Mouse (Mus musculus) gastrocnemius, postnatal 4 days (tissue): Measurements from ENCODE around the gene Cux1. TPM values are rescaled to one million over a fixed set of nuclear protein-coding genes. Genes with fewer than 3 reads are reported as not detected.
A peak's percentile ranks its signal among the peaks of the same experiment; 100 is the strongest.

Experiments
- DNase-seq, 2 experiments: peaks; one replicate each; pipeline ENCODE4 v3.0.0; 2021 to 2022; ENCODE audit warnings: low spot score in 2 of 2, mixed read lengths in 2 of 2
- total RNA-seq, 2 experiments: library from RNA; stranded (reverse); gene quantifications; 2 replicates each; pipeline ENCODE4 v1.2.3; 2021

Gene Cux1
- total RNA-seq, 2 experiments from 2014 or later: 118 to 123 TPM

DNA sequence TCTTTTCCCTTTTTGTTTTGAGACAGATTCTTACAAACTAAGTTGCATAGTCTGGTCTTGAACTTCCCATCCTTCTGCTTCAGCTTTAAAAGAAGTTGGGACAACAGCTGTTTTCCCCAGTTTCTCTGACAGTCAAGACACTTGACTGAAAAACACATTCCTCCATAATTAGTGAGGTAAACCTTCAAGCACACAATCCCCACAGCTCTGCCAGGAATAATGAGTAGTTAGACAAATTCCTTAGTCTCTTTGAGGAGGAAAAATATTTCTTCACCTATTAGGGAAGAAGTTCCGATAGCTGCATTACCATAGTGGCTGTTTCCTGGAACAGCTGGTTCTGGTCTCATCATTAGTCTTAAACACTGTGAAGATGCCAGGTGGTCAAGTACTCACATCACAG is 233.2 kb downstream of the Cux1 start:
- no peak for DNase-seq

GRCm38 (mm10) chr5:136332786-136333462 is 234.4 kb downstream of the Cux1 start:
- no peak for DNase-seq

DNA sequence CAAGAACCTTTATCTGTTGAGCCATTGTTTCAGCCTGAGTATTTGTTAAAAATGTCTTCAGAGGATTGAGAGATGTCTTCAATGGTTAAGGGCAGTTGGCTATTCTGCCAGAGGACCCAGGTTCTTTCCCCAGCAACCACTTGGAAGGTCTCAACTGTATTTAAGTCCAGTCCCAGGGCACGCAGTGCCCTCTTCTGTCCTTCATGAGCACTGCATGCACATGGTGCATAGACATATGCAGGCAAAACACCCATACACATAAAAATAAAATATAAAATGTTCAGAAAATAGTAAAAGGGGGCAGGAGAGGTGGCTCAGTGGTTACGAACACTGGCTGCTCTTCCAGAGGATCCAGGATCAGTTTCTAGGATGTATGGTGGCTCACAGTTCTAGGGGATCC is 239.6 kb downstream of the Cux1 start:
- DNase-seq: no peak

DNA sequence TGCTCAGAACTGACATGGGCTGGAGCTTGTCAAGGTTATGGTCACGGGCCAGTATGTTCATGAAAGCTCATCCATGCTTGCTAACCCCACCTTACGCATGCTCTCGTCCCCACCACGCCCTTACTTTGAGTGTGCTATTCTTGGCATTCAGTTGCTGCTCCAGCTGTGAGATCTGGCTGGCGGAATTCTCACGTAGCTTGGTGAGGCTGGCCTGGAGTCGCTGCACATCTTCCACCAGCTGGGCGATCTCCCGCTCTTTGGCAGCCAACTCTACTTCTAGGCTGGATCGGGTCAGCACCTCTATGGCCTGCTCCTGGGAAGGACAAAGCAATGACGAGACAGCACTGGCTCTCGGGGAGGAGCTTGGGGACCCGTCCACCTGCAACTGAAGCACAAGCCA is 240.7 kb downstream of the Cux1 start:
- DNase-seq: no peak

DNA sequence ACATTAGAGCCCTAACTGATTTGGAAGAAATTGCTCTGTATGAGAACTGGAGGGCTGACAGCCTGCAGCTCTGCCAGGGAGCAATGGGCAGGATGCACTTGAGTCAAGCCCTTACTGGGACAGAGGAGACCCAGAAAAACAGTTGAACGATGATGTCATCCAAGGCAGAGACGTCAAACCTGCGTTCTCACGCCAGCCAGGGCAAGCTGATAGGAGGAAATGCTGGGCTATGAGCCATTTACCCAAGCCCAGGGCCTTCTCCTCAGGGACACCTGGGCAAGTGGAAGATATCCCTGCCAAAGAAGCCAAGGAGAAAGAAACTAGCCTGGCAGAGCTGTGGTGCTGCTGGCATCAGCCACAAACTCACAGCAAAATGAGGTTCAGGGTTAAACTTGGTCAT is 242.8 kb downstream of the Cux1 start:
- no peak for DNase-seq

DNA sequence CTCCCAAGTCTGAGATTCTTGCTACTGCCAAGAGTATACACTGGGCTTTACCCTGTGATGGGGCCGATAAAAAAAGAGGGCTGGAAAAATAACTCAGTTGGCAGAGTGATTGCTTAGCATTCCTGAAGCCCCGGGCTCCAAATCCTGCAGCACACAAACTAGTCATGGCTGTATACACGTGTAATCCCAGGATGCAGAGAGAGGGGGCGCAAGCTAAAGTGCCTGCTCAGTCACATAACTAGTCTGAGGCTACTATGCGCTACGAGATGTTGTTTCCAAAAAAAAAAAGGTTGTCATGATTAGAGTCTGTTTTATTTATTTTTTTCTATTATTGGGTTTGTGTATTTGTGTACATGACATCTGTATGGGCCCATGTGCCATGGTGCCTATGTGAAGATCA is 245.9 kb downstream of the Cux1 start:
- no peak for DNase-seq

DNA sequence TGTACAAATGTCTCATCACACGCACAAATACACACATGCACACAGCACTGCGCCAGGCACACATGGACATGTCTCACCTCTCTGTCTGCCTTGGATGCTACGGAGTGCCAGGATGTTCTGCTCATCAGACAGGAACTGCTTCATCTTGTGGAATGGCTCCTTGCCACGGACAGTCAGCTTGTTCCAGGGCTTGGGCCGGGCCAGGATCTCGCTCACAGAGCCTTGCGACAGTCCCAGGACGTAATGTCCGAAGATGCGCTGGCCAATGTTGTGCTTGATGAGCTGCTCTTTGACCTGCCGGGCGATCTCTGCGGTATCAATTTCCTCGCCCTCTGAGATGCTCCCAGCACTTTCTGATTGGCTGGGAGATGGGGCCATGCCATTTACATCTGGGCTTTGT is 254.7 kb downstream of the Cux1 start:
- no peak for DNase-seq

GRCm38 (mm10) chr5:136312166-136312565 is 255.1 kb downstream of the Cux1 start:
- DNase-seq: peak in 1 of 2 experiments; percentile 55

- DNase-seq: no peak
Measured at GRCm38 (mm10) chr5:136306254-136306653, 261.0 kb downstream of the Cux1 start.

GRCm38 (mm10) chr5:136303409-136303983 is 263.8 kb downstream of the Cux1 start:
- peak in 1 of 2 experiments; percentile 46 for DNase-seq

DNA sequence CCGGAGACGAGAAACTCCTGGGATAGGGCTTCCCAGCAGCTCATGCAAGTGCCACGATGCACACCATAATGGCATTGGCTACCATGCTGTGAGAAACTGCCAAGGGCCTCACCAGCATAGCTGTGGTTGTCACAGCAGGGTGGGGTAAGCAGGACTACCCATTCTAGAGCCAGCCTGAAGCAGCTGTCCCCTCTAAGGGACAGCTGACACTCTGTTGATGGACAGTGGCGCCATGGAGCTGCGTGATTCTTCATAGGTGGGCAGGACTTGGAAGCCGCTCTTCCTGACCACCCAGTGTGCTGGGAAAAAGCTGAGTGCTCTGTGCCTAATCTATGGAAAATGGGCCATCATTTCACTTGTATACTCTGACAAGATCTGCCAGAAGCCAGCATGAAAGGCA is 266.4 kb downstream of the Cux1 start:
- DNase-seq: peak in 1 of 2 experiments; percentile 18

- no peak for DNase-seq
Measured at GRCm38 (mm10) chr5:136297691-136298090, 269.6 kb downstream of the Cux1 start.

DNA sequence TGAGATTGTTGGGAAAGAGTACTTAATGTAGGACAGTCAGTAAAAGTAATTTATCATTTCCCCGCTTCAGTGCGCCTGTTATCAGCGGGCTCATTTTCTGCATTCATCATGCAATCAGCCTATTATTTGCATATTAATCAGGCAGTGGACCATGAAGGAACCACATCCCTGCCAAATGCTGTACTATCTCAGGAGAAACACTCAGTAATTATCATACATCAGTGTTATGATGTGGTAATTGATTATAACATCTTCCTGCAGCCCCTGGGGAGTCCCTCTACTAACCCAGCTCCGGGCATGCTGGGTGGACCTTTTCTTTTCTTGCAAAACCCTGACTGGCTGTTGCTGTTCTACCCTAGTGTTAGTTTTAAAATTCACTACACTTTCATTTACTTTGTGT is 270.4 kb downstream of the Cux1 start:
- no peak for DNase-seq

DNA sequence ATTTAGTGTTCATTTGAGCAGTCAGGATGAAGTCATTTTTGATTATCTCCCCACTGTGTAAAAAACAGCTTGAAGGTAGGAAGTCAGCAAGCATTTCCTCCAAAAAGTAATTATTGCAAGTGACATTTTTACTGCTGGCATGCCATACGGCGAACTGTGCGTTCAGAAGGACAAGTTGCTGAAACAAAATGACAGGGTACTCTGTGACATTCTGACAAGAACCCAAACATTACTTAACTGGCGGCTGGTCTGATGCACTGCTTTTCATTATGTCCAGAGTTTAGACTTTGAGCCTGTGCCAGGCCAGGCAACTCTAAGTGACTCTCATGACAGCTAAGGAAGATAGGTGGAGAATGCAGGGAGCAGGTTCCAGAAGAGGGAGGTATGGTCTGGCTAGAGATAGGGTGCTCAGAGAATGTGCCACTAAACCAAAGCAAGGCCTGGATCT is 274.3 kb downstream of the Cux1 start:
- no peak for DNase-seq

DNA sequence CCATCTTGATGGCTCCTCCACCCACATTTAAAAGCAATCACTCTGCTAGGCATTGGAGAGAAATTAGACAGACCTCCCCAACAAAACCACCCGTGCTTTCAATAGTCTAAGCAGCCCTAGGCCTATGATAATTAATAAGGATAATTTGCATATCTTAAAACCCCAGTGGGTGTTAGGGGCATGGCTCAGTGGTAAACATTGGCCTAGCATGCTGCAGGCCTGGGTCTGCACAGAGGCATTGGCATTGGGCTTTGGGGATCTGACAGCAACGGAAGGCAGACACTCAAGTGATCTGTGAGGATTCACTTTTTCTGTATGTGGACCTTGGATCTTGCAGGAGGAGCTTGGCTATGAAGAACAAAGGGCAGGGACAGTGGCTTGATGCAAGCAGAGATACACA is 274.9 kb downstream of the Cux1 start:
- no peak for DNase-seq

- no peak for DNase-seq
Measured at GRCm38 (mm10) chr5:136291562-136291961, 275.7 kb downstream of the Cux1 start.

GRCm38 (mm10) chr5:136289776-136290175 is 277.5 kb downstream of the Cux1 start:
- no peak for DNase-seq

- no peak for DNase-seq
Measured at GRCm38 (mm10) chr5:136288351-136289081, 278.8 kb downstream of the Cux1 start.

DNA sequence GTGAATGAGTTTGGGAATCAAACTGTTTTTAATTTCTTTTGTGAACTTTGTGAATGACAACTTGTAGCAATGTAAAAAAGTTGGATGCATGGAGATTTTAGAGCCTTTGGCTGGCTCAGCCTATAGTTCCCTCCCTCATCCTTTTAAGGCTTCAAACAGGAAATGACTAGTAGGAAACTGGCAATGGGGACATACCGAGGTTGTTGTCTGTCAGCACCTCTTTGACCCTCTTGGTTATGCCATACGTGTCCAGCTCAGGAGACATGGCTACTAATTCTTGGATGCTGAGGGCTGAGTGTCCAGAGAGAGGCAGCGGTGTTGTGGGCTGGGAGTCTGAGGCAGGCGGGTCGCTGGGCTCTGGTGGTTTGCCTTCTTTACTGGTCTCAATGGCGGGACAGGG is 280.7 kb downstream of the Cux1 start:
- no peak for DNase-seq

- DNase-seq: no peak
Measured at GRCm38 (mm10) chr5:136285106-136285505, 282.2 kb downstream of the Cux1 start.

DNA sequence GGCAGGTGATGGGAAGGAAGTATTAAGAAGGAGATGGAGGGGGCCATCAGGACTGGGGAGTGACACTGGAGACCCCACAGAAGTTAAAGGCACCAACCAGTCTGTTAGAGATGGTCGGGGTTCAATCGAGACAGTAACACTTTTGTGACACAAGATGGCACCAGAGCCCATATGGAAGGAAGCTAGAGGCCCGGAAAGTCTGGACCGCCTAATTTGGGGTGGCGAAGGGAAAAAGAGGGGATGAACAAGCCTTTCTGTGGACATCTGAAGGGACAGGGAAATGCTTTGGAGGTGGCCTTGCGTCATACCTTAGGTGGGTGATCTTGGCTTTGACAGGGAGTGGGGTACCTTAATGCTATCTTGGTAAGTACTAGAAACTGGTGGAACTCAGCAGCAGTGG is 285.9 kb downstream of the Cux1 start:
- DNase-seq: no peak

DNA sequence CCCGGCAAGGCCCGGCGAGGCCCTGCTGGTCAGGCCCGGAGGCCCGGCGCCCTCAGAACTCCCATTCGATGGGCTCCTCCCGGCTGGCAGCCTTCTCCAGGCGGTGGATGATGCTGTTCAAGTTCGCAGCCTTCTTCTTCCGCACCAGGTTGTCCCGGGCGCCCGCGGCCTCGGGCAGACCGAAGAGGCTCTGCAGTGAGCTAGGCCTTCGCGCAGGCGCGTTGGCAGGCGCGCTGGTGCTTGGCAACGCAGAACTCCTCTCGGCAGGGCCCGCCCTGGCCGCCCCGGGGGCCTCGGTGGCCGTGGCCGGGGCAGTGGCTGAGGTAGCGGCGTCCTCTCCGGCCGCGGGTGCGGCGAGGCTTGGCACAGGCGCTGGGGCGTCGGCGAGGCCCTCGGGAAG is 292.6 kb downstream of the Cux1 start:
- DNase-seq: no peak
